Mouse (Mus musculus) spleen, adult 2 months (tissue): Measurements from ENCODE around the gene Dcaf10.

Source experiments
- CTCF ChIP-seq: fragments of 200-500 bp; IDR thresholded peaks from 2 replicates; pipeline ENCODE4 v1.5.1; 2011; ENCODE audit warnings: mild to moderate bottlenecking, inconsistent platforms; ENCODE audit not compliant: insufficient read depth, insufficient read length, insufficient replicate concordance; ENCODE audit errors: extremely low read depth
- POLR2A ChIP-seq: fragments of 200-500 bp; IDR thresholded peaks from 2 replicates; pipeline ENCODE4 v1.6.1; 2011; ENCODE audit warnings: low read depth, low read length, inconsistent platforms

- TF ChIP-seq POLR2A (no peak), CTCF (no peak)
Observed at GRCm38 (mm10) chr4:45331139-45331538, 10.8 kb upstream of the Dcaf10 start.
